In the genomic region with DNA sequence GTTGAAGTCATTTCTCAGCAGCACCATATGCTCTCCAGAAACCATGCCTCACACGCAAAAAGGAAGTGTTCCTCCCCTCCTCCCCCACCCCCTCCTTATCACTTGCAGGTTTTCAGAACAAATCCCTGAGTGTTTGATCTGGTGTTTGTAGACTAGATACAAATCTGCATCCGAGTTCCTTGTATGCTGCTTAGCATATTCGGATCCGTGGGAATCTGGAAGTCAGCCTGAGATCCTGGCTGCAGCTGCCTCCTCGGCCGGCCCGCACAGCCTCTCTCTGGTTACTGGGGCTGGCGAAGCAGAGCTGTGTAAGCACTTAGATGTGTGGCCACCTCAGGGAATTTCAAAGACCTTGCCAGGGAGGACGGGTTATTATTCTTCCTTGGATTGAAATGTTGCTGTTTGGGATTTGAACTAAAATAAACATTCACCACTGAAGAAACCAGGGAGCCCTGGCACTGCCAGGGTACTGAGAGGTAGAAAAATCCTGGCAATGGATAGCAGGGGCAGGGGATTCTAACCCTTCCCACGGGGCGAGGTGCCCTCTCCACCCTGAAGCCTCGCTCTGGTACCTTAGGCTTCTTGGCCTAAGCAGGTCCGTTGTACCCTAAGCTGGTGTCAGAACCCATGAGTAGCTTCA, we compare ENCODE assay signal across 8 mouse cellular contexts.
DNase-seq lines count a peak whose midpoint lies in the region; ATAC-seq lines count a peak whose summit lies in the region.

No protein-coding gene starts in this region.

- DNase-seq in A20 (ENCODE audit: low read depth, low spot score): peak; percentile 4
- DNase-seq in cerebellum, adult 8-10 months: peak; percentile 40
- DNase-seq in hindbrain, embryonic 11.5 days (ENCODE audit: low spot score): peak; percentile 64
- peak; percentile 45 to 79 for DNase-seq in layer of hippocampus, postnatal 14 days (ENCODE audit: low spot score in 2 of 2)
- peak; percentile 52 for DNase-seq in testis, postnatal 10 days (ENCODE audit: low spot score)

- peak overlapping the region; percentile 1; the same call in 1 of the 2 replicates for H3K9ac ChIP-seq in hindbrain, embryonic 11.5 days (ENCODE audit: low read depth, low read length)
- H3K9ac ChIP-seq in midbrain, embryonic 12.5 days (replicated peaks): no peak overlapping the region

- H3K9me3 ChIP-seq in hindbrain, embryonic 11.5 days (ENCODE audit: control insufficient read depth, low read length): no peaks in the 10 kb centered on the region
- no peaks in the 10 kb centered on the region for H3K9me3 ChIP-seq in midbrain, embryonic 12.5 days

- H3K36me3 ChIP-seq in hindbrain, embryonic 11.5 days (ENCODE audit: control insufficient read depth, insufficient read depth, low read length): no peaks in the 10 kb centered on the region
- no peaks in the 10 kb centered on the region for H3K36me3 ChIP-seq in midbrain, embryonic 12.5 days

- ATAC-seq in frontal cortex, adult (ENCODE audit: low TSS enrichment): peak; percentile 92
- peak; percentile 68 for ATAC-seq in hindbrain, embryonic 11.5 days (ENCODE audit: low FRiP score)
- peak; percentile 69 for ATAC-seq in midbrain, embryonic 12.5 days (ENCODE audit: low FRiP score, low read depth)
- ATAC-seq in activated CD4-positive, CD25-positive, alpha-beta regulatory T cell, adult 4 months: no peak

- peak overlapping the region; percentile 61 for H3K27ac ChIP-seq in hindbrain, embryonic 11.5 days (ENCODE audit: low read depth, low read length)
- H3K27ac ChIP-seq in midbrain, embryonic 12.5 days (replicated peaks): peak overlapping the region; percentile 89

- H3K27me3 ChIP-seq in hindbrain, embryonic 11.5 days (ENCODE audit: control insufficient read depth, insufficient read depth, low read length): no peaks in the 10 kb centered on the region
- peaks cover 7% of the 10 kb centered on the region; the same call in 1 of the 2 replicates for H3K27me3 ChIP-seq in midbrain, embryonic 12.5 days

- H3K4me1 ChIP-seq in hindbrain, embryonic 11.5 days (replicated peaks; ENCODE audit: control insufficient read depth, insufficient read depth, low read length): peaks cover 8% of the 10 kb centered on the region; the same call in 1 of the 2 replicates
- peaks cover 38% of the 10 kb centered on the region for H3K4me1 ChIP-seq in midbrain, embryonic 12.5 days

- H3K4me3 ChIP-seq in hindbrain, embryonic 11.5 days (ENCODE audit: low read depth, low read length): no peak overlapping the region
- no peak overlapping the region for H3K4me3 ChIP-seq in midbrain, embryonic 12.5 days

- H3K4me2 ChIP-seq in hindbrain, embryonic 11.5 days (replicated peaks; ENCODE audit: low read depth, low read length): no peak overlapping the region
- peak overlapping the region; percentile 14 for H3K4me2 ChIP-seq in midbrain, embryonic 12.5 days (replicated peaks)

- 11% methylated on average over 13 of the region's 13 CpGs for WGBS in hindbrain, embryonic 11.5 days
- WGBS in midbrain, embryonic 12.5 days: 5% methylated on average over 13 of the region's 13 CpGs

Comparison
In these comparisons a context has a peak if more than half of its experiments do, and no peak if none do; other contexts are left out.
1. DNase-seq: peak in every context shown above with its lines; median percentile 64 in hindbrain, embryonic 11.5 days; 62 in layer of hippocampus, postnatal 14 days; 52 in testis, postnatal 10 days; 40 in cerebellum, adult 8-10 months; 4 in A20.